Mouse (Mus musculus): Measurements from ENCODE around the gene Mical2.

Mical2 gene

DNA sequence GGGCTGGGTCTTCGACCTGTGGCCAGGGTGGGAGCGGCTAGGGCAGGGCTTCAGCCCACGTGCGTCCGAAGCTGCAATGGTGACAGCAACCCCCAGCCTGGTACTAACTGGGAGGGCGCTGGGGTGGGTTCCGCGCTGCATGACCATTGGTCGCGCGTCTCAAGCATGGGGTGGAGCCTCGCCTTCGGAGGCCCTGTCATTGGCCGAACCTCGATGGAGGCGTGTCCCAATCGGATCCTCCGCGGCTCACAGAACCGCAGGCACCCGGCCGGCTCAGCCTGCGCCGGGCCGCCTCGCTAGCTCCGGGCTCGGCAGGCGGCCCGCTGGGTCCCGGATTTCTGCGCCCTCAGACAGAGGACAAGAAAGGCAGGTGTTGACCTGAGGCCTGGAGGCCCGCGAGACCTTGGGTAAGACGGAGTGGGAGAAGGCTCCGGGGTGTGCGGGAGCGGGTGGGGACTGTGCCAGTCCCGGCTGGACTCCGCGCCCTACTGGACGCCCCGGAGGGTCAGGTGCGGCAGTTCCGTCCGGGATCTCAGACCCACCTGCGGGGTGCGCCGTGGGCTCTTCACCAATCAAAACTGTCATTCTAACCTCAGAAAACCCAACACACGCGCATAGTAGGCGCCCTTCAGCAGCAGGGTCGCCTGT is at the start of gene Mical2:
Gene Mical2, plus strand, starts transcription at position 242 of the 648 bp plus-strand sequence.
- DNase-seq (ENCODE audit: inconsistent ontology term) = peak; percentile 97

DNA sequence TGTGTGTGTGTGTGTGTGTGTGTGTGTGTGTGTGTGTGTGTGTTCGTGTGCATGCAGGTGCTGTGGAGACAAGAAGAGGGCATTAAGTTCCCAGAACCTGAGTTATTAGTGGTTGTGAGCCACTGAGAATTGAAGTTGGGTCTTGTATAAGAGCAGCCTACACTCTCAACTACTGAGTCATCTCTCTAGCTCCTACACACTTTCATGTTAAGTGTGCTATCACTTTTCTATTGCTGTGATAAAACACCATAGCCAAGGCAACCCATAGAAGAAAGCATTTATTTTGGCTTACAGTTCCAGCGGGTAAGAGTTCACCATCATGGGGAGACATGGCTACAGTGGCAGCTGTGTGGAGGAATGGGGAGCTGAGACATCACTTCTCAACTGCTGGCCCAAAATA is 49.0 kb upstream of the Mical2 start:
- no peak for DNase-seq (ENCODE audit: inconsistent ontology term)

DNA sequence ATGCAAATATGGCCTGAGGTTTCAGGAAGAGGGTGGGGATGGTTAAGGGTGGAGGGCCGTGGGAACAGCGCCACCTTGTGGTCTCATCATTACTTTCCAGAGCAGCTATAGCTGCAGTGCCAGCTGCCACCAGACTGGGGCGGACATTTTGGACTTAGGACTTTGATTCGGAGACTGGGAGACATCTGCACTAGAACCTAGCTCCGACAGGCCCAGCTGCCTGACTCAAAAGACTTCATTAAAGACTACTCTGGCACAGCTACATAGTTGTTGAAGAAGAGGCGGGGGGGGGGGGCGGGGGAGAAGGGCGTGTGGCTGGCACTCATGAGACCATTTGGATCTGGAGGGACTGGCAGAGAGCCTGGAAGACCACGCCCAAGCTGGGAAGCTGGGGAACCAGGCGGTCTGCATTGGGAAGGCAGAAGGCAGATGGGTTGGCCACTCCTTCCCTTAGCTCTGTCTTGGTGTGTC is 45.4 kb upstream of the Mical2 start:
- DNase-seq (ENCODE audit: inconsistent ontology term) = peak; percentile 85

DNA sequence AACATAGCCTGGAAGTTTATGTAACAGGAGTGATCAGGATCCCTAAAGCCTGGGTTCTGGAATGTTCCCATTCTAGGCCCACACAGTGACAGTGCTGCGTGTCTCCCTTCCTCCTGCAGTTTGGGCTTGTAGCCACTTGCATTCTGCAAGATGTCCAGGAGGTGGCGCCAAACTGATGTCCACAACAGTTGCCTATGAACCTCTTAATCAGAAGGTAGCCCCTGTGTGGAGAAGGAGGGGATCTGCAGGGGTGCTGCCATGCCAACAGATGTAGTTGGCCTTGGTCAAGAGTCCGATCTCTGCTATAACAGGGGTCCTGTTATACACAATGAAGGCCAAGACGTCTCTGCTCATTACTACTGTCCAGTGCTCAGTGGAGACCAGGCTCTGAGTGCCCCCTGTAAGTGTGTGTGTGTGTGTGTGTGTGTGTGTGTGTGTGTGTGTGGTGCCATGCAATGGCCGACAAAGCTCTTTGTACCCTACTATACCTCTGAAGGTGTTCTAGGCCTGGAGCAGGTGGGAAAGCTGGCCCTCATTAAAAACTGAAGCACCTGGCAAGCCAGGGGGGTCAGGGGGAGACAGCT is 42.3 kb upstream of the Mical2 start:
- DNase-seq (ENCODE audit: inconsistent ontology term) = peak; percentile 77

DNA sequence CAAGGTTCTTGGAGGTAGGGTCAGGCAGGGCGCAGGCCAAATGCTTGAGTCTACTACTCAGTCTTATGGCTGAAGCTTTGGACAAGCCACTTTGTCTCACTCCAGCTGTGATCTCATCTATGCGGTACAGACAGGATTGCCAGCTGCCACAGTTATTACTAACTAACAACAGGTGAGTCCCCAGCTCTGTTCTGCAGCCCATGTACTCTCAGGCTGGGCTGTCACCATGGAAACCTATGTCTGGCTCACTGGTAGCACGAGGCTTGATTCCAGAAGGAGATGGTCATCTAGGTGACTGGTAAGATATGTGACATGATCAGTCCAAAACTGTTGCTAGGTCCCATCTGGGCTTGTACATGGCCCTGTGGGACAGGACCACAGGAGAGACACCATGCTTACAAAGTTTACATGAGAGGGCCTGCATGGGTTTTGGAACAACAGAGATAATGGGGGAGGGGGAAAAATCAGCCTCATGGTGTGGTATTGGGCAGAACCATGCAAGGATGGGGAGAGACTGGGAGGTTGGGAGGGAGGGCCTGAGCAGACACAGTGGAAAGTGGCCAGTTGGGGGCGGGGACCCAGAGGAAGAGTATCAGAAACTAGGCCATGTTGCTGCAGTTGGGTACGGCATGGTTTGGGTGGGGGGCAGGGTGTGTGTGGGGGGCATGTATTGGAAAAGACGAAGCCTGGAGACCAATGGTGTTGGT is 41.0 kb upstream of the Mical2 start:
- DNase-seq (ENCODE audit: inconsistent ontology term) = no peak

DNA sequence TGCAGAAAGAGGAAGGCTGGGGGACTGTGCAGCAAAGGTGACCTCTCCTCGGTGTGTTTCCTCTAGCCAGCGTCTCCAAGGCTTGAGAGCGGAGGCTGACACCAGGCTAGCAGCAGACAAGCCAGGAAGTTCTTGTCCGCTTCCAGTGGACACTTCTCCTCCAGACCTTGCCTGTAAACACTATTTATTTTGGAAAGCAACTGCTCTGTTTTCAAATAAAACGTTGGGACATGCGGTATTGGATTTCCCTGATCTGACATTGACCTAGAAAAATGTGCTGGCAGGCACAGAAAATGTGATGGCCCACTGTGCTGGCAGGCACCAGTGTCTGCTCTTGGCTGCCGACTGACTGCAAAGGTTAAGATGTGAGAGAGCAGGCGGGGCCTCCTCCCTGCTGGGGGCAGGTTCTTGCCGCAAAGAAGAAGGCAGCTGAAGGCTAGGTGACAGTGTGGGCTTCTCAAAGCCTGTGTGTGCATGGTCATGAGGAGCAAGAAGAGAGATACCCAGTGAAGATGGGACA is 40.4 kb upstream of the Mical2 start:
- peak; percentile 60 for DNase-seq (ENCODE audit: inconsistent ontology term)

DNA sequence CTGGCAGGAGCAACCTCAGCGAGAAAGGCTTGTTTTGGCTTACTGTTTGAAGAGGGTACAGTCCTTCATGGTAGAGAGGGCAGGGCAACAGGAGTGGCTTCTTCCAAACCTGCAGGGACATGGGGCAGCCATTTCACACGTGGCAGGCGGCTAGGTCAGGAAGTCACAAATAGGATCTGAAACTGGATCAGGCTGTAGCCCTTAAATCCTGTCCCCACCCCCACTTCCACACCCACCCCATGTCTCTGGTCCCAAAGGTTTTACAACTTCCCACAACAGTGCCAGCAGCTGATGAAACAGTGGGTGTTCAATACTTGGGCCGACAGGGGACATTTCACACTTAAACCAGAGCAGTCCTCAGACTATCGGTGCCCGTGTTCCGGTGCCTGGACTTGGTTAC is 38.8 kb upstream of the Mical2 start:
- no peak for DNase-seq (ENCODE audit: inconsistent ontology term)

DNA sequence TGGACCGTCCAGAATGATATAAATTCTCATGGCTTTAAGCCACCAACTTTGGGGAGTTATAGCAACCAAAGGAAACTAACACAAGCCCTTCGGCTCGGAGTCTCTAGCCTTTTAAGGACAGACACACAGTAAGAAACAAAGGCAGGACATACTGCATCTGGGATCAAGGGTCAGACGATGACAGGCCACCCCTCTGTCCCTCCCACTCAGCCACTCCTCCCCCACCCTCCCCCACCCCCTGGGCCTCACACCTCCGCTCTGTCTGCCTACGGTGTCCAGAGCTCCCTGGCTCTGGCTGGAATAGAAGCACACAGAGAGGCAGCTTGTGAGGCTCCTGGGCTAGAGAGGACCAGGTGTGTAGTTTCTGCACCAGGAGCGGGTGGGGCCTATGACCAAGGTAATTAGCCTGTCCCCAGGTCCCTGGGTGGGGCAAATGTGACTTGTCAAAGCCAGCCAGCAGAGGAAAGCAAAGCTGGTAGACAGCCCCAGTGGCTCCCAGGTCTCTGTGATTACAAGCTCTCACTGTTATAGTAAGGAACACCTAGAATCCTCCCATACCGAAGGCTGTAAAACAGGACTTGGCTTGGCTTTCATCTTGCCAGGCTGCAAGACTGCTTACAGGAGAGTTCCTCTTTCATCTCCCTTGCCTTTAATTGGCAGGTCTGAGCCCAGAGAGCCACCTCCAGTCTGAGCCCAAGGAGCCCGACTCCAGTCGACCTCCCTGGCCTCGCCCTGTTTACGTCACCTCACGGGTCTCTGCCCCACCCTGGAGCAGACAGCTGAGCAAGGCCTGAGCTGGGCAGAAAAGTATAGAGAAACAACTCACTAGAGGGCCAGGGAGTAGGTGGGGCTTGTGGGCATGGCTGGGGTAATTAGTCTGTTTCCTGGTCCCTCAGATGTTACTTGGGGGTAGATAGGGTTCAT is 37.9 kb upstream of the Mical2 start:
- DNase-seq (ENCODE audit: inconsistent ontology term) = no peak

DNA sequence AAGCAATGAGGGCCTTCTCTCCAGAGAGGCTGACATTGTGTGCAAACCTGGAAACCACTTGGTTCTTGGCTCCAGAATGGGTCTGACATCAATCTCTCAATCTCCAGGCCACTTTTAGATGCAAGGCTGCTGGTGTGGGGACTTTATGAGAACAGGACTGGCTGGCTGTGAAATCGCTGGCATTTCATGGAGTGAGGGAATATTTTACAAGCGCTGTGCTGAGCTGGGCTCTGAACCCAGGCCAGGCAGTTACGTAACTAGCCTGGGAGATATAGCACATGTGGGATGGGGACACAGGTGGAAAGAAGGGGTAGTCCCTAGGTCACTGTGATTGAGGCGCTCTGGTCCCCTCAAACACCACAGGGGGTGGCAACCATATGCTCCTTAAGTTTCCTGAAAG is 33.4 kb upstream of the Mical2 start:
- DNase-seq (ENCODE audit: inconsistent ontology term) = no peak

DNA sequence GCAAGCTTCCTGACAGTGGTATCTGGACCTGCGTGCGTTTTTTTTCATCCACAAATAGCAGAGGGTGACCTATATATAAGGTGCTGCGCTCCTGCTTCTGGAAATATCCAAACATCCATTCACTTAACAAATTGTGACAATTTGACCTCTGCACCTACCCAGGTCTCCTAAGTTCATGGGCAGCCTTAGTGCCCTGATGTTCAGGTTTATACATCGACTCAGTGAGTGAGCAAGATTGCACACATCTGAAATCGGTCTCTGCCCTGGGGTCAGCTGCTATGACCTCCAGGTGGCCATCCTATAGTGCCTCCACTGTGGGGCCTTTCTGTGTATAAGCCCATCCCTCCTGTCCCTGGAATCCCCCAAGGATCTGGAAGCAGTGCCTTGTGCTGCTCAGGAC is 32.9 kb upstream of the Mical2 start:
- DNase-seq (ENCODE audit: inconsistent ontology term) = no peak

DNA sequence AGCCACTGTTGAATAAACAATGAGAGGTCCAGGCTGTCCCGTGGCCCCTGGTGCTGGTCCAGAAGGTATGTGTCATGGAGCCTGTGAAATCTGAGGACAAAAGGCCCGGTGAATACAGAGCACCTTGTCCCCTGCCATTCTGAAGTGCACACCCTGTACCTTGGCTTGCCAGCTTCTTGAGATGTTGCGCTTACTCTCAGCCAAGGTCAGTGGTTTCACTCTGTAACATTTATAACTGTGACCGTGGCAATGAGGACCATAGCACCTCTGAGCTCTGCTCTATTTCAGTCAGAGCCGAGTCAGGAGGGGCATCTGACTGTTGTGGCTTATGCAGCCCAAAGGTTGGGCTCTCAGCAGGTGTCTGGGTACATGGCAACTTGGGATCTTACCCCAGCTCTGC is 31.4 kb upstream of the Mical2 start:
- no peak for DNase-seq (ENCODE audit: inconsistent ontology term)

DNA sequence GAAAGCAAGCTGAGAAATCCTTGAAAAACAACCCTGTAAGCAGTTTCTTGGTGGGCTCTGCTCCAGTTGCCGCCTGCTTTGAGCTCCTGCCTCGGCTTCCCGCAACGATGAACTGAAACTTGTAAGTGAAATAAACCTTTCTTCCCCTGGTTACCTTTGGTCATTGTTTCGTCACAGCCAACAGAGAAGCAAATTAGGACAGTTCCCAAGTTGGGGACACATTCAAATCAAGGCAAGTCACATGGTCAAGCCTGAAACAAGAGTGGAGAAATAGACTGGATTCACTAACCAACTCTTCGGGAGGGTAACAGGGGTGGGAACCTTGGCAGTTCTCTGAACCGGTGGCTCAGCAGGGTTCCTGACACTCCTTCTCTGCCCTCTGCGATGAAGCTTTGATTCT is 28.2 kb upstream of the Mical2 start:
- DNase-seq (ENCODE audit: inconsistent ontology term) = no peak

DNA sequence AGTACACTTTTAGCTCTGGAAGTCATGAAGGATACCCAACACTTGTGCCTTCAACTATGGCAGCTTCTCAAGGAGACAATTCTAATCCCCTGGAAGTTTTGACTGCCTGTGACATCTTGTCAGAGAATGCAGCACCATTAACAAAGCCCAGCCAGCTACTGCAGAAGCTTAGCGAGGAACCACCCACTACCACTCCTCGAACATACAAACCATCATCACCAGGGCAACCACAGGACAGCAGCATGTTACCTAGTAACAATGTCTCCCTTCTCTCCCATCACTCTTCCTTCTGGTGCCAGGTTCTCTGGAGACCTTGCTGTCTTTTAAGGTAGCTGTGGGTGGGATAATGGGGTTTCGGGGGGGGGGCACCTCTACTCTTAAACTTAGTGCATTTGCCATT is 26.3 kb upstream of the Mical2 start:
- DNase-seq (ENCODE audit: inconsistent ontology term) = no peak

DNA sequence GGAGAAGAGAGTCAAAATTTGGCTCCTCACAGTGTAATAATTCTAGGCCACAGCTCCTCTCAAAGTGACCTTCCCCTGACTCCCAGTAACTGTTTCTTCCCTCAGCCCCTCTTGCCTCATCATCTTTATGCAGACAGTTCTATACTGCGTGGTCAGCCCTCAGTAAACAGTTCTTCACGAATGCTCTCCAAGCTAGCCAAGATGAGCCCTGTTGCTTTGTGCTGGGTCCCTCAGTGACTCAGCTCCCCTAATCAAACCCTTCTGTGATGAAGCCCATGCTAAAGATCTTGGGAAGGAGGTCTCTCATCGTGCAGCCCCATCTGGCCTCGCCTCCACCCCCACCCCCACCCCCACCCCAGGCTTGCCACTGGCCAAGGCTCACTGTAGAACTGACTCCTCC is 24.9 kb upstream of the Mical2 start:
- peak; percentile 45 for DNase-seq (ENCODE audit: inconsistent ontology term)

DNA sequence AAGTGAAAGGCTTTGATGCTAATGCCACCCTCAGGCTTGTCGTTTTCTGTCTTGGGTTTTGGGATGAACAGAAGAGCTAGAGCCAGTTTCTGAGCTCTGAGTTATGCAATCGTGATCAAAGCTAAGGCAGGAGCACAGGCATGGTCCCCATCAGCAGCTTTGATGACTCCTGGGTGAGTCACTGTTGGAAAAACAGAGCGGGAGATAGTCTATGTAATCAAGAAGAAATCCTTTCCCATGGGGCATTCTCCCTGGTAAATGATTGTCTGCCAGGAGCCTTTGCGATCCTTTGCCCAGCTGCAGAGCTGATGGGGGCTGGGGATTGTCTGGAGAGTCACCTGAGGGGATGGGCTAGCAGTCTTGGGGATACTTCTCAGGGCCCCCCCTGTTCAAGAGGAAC is 23.5 kb upstream of the Mical2 start:
- peak; percentile 76 for DNase-seq (ENCODE audit: inconsistent ontology term)

DNA sequence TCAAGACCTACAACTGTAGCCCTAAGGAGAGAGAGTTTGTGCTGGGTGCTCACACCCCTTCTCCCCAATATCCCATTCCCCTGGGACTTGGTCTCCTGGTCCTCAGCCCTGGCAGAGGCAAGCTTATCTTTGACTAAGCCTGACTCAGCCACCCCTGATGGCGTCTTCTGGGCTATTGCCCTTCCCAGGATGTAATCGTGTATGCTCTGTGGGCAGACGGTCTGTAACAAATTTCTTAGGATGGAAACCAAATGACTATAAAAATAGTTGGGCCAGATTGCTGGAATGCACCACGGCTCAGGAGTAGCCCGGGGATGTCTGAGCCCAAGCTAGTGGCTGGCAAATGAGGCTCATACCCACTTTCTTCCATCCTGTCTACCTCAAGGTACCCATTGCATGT is 22.8 kb upstream of the Mical2 start:
- DNase-seq (ENCODE audit: inconsistent ontology term) = peak; percentile 56

DNA sequence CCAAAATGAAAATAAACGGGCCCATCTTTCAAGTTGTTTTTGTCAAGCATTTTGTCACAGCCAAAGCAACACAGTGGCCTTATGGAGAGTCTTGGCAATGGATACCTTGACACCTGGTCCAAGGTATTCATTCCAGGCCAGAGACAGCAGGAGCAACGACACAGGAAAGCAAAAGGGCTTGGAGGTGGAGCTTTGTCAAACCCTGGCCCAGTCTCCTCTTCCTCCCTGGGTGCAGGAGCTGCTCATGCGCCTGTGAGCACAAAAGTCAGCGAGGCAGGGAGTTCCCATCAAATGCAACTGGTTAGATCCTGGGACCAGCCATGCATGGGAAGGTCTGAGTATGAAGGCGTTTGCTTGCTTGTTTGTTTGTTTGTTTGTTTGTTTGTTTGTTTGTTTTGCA is 21.7 kb upstream of the Mical2 start:
- no peak for DNase-seq (ENCODE audit: inconsistent ontology term)

DNA sequence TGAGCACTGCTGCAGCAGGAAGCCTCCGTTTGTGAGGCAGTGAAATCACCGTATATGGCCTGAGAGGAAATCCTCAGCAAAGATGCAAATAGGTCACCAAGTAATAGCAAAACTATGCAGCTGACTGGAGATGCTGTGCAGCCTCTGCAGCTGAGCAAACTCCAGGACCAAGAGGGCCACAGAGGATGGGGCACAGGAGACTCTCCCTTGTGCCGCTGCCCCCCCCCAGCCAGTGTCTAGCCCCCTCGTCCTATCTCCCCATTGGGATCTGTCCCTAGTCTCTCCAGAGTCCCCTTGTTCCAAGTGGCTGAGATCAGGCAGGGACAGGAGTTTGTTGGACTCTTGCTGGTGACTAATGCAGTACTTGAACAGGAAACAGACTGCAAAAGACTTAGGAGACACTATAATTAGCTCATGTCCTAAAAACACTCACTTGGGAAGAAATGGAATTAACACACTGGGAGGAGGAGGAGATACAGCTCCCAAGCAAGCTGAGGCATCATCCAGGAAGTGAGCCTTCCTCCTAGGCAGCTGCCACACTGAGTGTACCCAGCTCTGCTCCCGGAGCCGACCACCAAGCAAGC is 21.2 kb upstream of the Mical2 start:
- DNase-seq (ENCODE audit: inconsistent ontology term) = peak; percentile 75

DNA sequence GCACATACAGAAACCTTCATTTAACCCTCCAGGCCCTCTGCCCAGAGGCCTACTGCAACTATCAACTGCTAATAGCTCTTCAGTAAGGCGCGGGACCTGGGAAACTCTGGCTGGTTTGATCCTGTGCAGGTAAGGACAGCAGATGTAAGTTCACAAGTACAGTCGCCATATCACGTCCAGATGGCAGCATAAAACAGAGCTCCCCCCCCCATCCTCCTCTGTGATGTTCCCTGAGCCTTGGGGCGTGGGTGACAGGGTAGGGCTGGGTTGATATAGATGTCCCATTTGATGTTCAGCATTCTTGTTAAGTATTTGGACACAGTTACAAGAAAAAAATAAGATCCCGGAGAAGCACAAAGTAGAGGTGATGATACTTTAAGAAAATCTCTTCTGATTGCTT is 20.1 kb upstream of the Mical2 start:
- DNase-seq (ENCODE audit: inconsistent ontology term) = no peak

DNA sequence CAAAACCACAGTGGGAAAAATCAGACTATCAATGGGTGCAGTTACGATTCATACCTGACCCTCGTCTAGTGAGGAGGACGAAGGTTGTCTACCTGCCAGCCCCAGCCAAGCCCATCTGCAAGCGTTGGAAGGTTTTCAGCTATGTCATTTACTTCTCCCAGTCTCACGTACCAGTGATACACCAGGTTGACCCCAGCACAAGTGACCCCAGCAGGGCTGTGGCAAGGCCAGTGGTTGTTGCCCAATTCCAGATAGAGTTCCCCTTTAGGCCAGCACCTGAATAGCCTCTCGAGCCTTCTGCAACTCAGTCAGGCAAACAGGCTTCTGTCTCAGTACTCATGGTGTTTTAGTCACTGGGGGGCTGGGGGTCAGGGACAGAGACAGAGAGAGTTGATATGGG is 17.9 kb upstream of the Mical2 start:
- no peak for DNase-seq (ENCODE audit: inconsistent ontology term)

DNA sequence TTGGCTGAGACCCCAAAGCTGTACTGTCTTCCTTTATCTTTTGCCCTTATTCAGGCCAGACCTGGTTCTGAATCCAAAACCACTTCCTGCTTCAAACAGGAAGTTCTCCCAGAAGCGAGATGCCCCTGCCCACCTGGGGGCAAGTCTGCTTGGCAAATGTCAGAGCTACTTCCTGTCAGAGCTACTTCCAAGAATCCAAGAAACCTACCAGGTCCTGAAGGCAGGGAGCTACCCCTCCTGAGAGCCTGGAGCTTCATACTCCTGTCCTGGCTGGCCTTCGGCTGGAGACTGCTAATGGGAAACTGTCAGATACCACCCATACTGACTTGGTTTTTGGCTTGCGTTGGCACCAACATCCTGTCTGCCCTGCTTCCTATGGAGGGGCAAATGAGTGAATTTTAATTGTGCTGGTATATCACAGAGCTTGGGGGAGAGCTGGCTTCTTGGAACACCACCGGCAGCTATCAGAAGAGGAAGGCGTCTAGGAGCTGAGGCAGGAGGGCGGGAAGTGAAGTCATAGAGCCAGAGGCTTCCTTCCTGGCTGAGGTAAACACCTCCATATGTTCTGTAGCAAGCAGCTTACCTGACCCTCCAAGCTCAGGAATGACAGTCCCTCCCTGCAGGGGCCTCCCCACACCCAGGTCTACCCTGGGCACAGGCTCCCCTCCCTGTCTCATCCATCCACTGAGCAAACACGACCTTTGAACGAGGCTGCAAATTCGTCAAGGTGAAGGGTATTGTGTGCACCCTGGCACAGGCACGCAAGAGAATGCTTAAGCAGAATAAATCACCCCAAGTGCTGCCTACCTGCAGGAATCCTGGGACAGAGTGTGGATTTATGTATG is 17.1 kb upstream of the Mical2 start:
- DNase-seq (ENCODE audit: inconsistent ontology term) = no peak
